Mouse (Mus musculus) hindbrain, embryonic 16.5 days (tissue): ENCODE results near the gene Rarb. TPM values are rescaled to one million over a fixed set of nuclear protein-coding genes. Genes with fewer than 3 reads are reported as not detected.
A peak's percentile ranks its signal among the peaks of the same experiment; 100 is the strongest.

ENCODE experiments used
- ATAC-seq: fragments of 200-750 bp; cut with Nextera tagmentation; 2 replicates; pipeline ENCODE4 v1.8.0; 2017; ENCODE audit warnings: moderate TSS enrichment, moderate library complexity
- H3K27ac ChIP-seq: fragments of 300-500 bp; sonication (generic); 2 replicates; pipeline ENCODE4 v1.5.1; 2014; ENCODE audit warnings: low read depth, mild to moderate bottlenecking, control low read depth, low read length, moderate library complexity
- H3K27me3 ChIP-seq: fragments of 300-500 bp; sonication (generic); replicated peaks from 2 replicates; pipeline ENCODE4 v1.6.1; 2014; ENCODE audit warnings: low read length; ENCODE audit not compliant: control insufficient read depth, insufficient read depth
- H3K36me3 ChIP-seq: fragments of 300-500 bp; sonication (generic); 2 replicates; pipeline ENCODE4 v1.6.1; 2014; ENCODE audit warnings: mild to moderate bottlenecking, low read length, moderate library complexity, mixed read lengths; ENCODE audit not compliant: control insufficient read depth, insufficient read depth
- H3K4me1 ChIP-seq: fragments of 300-500 bp; sonication (generic); 2 replicates; pipeline ENCODE4 v1.6.1; 2014; ENCODE audit warnings: low read depth, low read length; ENCODE audit not compliant: control insufficient read depth, insufficient read depth
- H3K4me2 ChIP-seq: fragments of 300-500 bp; sonication (generic); 2 replicates; pipeline ENCODE4 v1.6.1; 2014; ENCODE audit warnings: mild to moderate bottlenecking, low read length, control low read depth, moderate library complexity
- H3K4me3 ChIP-seq: fragments of 300-500 bp; sonication (generic); 2 replicates; pipeline ENCODE4 v1.5.1; 2014; ENCODE audit warnings: mild to moderate bottlenecking, low read length, control low read depth, moderate library complexity
- H3K9ac ChIP-seq: fragments of 300-500 bp; sonication (generic); 2 replicates; pipeline ENCODE4 v1.6.1; 2014; ENCODE audit warnings: low read depth, mild to moderate bottlenecking, control low read depth, low read length, moderate library complexity
- H3K9me3 ChIP-seq: fragments of 300-500 bp; sonication (generic); 2 replicates; pipeline ENCODE4 v1.6.1; 2014; ENCODE audit warnings: mild to moderate bottlenecking, low read length, moderate library complexity; ENCODE audit not compliant: control insufficient read depth
- WGBS: fragments of 180-500 bp; shearing (Covaris S2); extraction: QIAGEN DNeasy Blood & Tissue Kit; methylation state at CpG from one replicate; pipeline ENCODE4 v1.1.7; 2014; 5-methylcytosine and 5-hydroxymethylcytosine counted together
- polyA plus RNA-seq: library from polyadenylated mRNA; unstranded; fragments of >200 nt; fragmentation: Nextera tagmentation; extraction: Ambion mirVana; gene quantifications from 2 replicates; pipeline ENCODE4 v1.2.1, GENCODE M21; 2015

Gene Rarb
- polyA plus RNA-seq, 1 experiment from 2014 or later = 13.4 TPM

DNA sequence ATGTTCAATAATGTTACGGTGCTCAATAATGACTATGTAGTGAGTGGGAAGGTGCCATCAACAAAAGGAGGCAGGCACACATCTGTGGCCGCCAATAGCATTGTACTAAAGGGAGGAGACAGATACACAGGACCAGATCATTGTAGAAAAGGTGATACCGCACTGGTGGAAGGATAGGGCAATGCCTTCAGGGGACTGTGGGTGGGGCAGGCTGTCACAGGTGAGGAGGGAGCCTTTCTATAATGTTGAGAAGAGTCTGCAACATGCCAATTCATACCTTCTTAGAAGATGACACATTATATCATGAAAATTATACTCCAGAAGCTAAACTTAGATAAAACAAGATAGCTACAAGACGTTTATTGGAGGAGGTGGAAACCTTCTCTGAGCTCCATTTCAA, 381.6 kb downstream of the Rarb start:
- Histone ChIP-seq H3K4me1 (no peaks in the 10 kb centered on the region), H3K9ac (no peak overlapping the region), H3K9me3 (no peaks in the 10 kb centered on the region), H3K27ac (no peak overlapping the region), H3K4me2 (no peak overlapping the region), H3K27me3 (no peaks in the 10 kb centered on the region), H3K4me3 (no peak overlapping the region), H3K36me3 (no peaks in the 10 kb centered on the region; the same call in 1 of the 2 replicates)
- ATAC-seq = no peak
- WGBS = 94% methylated on average over 4 of the region's 4 CpGs

DNA sequence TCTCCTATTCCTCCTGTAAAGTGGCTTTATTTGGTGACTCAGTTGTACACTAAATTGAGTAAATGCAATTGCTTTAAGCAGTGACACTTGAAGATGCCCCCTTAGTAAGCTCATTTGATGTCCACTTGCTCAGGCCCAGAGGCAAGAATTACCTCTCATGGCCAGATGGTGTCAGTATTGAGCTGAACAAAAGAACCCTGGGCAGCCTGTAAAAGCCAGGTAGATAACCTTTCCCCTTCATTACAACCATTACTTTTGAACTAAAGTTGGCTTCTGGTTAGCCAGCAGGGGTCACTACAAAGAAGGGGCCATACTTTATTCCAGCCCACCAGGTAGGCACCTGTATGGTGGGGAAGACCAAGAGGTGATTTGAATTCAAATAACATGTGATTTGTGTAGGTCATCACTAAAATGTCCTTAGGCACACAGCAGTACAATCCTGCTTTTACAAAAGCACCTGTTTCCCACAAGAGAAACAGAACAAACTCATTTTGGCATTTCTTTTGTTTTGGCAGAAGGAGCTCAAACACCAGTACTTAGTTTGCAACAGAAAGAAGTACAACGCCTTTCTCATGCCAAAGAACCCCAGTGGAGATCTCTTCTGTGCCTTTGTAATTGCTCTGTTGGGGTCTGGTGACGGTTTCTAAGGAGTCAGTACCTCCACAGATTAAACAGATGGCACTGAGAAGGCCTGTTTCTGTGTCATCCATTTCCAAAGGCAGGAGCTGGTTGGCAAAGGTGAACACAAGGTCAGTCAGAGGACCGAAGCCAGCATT, 384.4 kb downstream of the Rarb start:
- H3K4me2 ChIP-seq = no peak overlapping the region
- no peaks in the 10 kb centered on the region for H3K4me1 ChIP-seq
- ATAC-seq = peak; percentile 48
- no peak overlapping the region for H3K4me3 ChIP-seq
- H3K27ac ChIP-seq = no peak overlapping the region
- H3K9ac ChIP-seq = no peak overlapping the region
- H3K27me3 ChIP-seq = no peaks in the 10 kb centered on the region
- no peaks in the 10 kb centered on the region for H3K9me3 ChIP-seq
- WGBS = 37% methylated on average over 3 of the region's 3 CpGs
- H3K36me3 ChIP-seq = peaks cover 6% of the 10 kb centered on the region

- H3K27me3 ChIP-seq = no peaks in the 10 kb centered on the region
- H3K27ac ChIP-seq = no peak overlapping the region
- 0 out of 2 replicates have a peak, but pooled peaks have one; percentile 10 for ATAC-seq
- no peak overlapping the region for H3K9ac ChIP-seq
- no peak overlapping the region for H3K4me3 ChIP-seq
- no peaks in the 10 kb centered on the region for H3K9me3 ChIP-seq
- H3K4me1 ChIP-seq = no peaks in the 10 kb centered on the region
- no peak overlapping the region for H3K4me2 ChIP-seq
- 59% methylated on average over 2 of the region's 2 CpGs for WGBS
- H3K36me3 ChIP-seq = peaks cover 10% of the 10 kb centered on the region
Measured at GRCm38 (mm10) chr14:16433206-16433605, 385.8 kb downstream of the Rarb start.

GRCm38 (mm10) chr14:16432550-16432949, 386.4 kb downstream of the Rarb start:
- Histone ChIP-seq H3K9ac (no peak overlapping the region), H3K9me3 (no peaks in the 10 kb centered on the region), H3K4me2 (no peak overlapping the region), H3K36me3 (peaks cover 10% of the 10 kb centered on the region), H3K27ac (no peak overlapping the region), H3K27me3 (no peaks in the 10 kb centered on the region), H3K4me3 (no peak overlapping the region), H3K4me1 (no peaks in the 10 kb centered on the region)
- 92% methylated on average over 3 of the region's 3 CpGs for WGBS
- ATAC-seq = no peak

DNA sequence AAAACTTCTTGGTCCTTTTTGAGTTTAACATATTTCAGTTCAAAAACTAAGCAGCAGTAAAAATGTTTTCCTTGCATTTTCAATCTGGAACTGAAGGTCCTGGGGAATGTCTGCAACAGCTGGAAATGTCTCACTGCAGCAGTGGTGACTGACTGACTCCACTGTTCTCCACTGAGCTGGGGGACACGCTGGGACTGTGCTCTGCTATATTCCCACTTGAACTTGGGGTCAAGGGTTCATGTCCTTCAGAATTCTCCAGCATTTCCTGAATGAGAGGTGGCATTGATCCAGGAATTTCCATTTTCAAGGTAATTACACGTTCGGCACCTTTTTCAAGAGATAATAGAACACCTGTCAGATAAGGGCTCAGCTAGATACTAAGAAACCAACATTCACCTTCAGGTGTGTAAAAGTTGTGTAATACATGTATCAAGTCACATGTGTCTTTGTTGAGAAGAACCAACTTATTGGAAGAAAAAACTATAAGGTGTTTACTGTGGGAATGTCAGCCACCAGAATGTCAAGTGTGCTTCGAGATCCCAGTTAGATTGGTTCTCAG, 386.9 kb downstream of the Rarb start:
- Histone ChIP-seq H3K9ac (no peak overlapping the region), H3K9me3 (no peaks in the 10 kb centered on the region), H3K4me3 (no peak overlapping the region), H3K27ac (no peak overlapping the region), H3K27me3 (no peaks in the 10 kb centered on the region), H3K36me3 (peaks cover 10% of the 10 kb centered on the region), H3K4me1 (no peaks in the 10 kb centered on the region), H3K4me2 (no peak overlapping the region)
- no peak for ATAC-seq
- 74% methylated on average over 4 of the region's 4 CpGs for WGBS

DNA sequence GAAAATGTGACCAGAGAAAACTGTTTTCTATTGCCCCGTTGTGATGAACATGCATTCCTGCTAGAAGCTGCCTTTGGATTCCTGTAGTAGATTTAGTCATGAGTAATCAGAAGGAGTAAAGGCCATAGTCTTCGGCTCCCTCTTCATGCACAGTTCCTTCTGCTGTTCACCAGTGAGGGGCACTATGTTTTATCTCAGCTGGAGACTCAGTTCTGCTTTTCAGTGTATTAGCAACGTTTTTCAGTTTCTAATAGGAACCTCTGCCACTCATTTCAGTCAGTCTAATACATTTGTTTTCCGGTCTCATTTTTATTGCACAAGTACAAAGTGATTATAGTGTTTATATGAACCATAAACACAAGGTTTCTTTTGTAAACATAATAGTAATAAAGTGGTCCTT, 391.4 kb downstream of the Rarb start:
- Histone ChIP-seq H3K4me1 (no peaks in the 10 kb centered on the region), H3K4me3 (no peak overlapping the region), H3K4me2 (no peak overlapping the region), H3K27ac (no peak overlapping the region), H3K9ac (no peak overlapping the region), H3K36me3 (peaks cover 18% of the 10 kb centered on the region), H3K27me3 (no peaks in the 10 kb centered on the region), H3K9me3 (no peaks in the 10 kb centered on the region)
- 77% methylated on average over 4 of the region's 4 CpGs for WGBS
- no peak for ATAC-seq

DNA sequence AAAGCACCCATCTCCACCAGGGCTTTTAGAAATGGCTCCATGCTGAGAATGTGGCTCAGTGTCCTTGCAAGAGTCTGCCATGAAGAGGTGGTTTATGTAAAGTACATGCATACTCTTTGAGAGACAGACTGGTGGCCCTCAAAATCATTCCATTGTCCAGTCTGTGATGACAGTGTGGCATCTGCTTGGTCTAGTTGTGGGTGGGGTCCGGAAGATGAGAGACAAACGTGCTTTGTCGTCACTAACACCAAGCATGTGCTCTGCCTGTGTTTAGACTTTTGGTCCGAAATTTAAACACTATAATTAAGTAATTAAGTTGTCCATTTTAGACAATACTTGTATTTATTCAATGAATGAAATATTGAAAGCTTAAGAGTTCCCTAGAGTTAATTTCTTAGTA, 404.8 kb downstream of the Rarb start:
- peaks cover 14% of the 10 kb centered on the region for H3K36me3 ChIP-seq
- no peaks in the 10 kb centered on the region for H3K9me3 ChIP-seq
- 80% methylated on average over 4 of the region's 4 CpGs for WGBS
- H3K9ac ChIP-seq = no peak overlapping the region
- H3K27me3 ChIP-seq = no peaks in the 10 kb centered on the region
- no peak overlapping the region for H3K4me3 ChIP-seq
- no peaks in the 10 kb centered on the region for H3K4me1 ChIP-seq
- H3K4me2 ChIP-seq = no peak overlapping the region
- H3K27ac ChIP-seq = no peak overlapping the region
- ATAC-seq = 0 out of 2 replicates have a peak, but pooled peaks have one; percentile 17

DNA sequence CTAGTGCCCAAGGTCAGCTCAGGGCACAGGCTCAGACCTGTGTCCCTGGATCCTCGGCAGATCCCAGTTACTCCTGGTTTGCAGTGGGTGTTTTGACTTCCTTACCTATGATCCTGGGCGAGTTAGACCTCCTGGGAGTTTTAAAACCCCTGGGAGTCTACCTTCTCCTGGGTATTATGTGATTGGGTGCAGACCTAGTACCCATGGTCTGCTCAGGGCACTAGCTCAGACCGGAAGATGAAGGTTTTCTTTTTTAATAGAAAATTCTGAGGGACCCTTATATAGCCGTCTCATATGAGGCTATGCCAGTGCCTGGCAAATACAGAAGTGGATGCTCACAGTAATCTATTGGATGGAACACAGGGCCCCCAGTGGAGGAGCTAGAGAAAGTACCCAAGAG, 413.8 kb downstream of the Rarb start:
- Histone ChIP-seq H3K9ac (no peak overlapping the region), H3K4me1 (no peaks in the 10 kb centered on the region), H3K9me3 (no peaks in the 10 kb centered on the region), H3K4me3 (no peak overlapping the region), H3K27ac (no peak overlapping the region), H3K27me3 (no peaks in the 10 kb centered on the region), H3K4me2 (no peak overlapping the region), H3K36me3 (peaks cover 11% of the 10 kb centered on the region)
- WGBS = 94% methylated on average over 4 of the region's 4 CpGs
- ATAC-seq = no peak

DNA sequence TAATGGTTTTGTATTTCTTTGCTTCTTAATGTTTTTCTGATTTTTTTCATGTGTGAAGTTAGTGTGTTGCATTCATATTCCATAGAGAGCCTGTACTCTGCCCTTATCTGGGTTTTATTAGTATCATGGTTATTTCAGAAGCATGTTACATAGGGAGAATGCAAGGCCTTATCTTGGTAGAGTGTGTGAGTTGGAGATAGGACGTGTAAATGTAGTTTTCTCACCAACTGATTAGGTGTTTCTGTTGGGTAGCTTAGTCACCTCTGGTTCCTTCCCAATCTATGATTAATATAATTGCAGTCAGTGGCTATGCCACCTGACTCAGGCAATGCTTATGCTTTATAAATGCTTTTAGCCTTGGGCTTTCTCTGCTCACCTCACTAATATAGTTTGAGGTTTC, 434.2 kb downstream of the Rarb start:
- Histone ChIP-seq H3K9me3 (no peaks in the 10 kb centered on the region), H3K4me1 (no peaks in the 10 kb centered on the region; the same call in 1 of the 2 replicates), H3K36me3 (0 out of 2 replicates have a peak, but pooled peaks cover 2% of the 10 kb centered on the region), H3K27me3 (no peaks in the 10 kb centered on the region), H3K27ac (no peak overlapping the region), H3K9ac (no peak overlapping the region), H3K4me3 (no peak overlapping the region), H3K4me2 (no peak overlapping the region)
- no peak for ATAC-seq
- WGBS = 52% methylated on average over 1 of the region's 1 CpGs
